Mouse (Mus musculus) hindbrain, postnatal 0 days (tissue): ENCODE measurements around the gene Cd34. TPM values are rescaled to one million over a fixed set of nuclear protein-coding genes. Genes with fewer than 3 reads are reported as not detected.

Experiments used
- ATAC-seq: fragments of 200-750 bp; cut with Nextera tagmentation; 2 replicates; pipeline ENCODE4 v1.8.0; 2017; ENCODE audit warnings: mild to moderate bottlenecking, moderate TSS enrichment, moderate library complexity
- DNase-seq: peaks from one replicate; pipeline ENCODE4 v3.0.0-alpha.2; 2015; ENCODE audit warnings: low spot score
- H3K27ac ChIP-seq: fragments of 300-500 bp; sonication (generic); 2 replicates; pipeline ENCODE4 v1.5.1; 2014; ENCODE audit warnings: mild to moderate bottlenecking
- H3K27me3 ChIP-seq: fragments of 300-500 bp; sonication (generic); 2 replicates; pipeline ENCODE4 v1.6.1; 2014; ENCODE audit warnings: low read length, mixed read lengths; ENCODE audit not compliant: insufficient read depth
- H3K36me3 ChIP-seq: fragments of 300-500 bp; sonication (generic); 2 replicates; pipeline ENCODE4 v1.6.1; 2014; ENCODE audit warnings: low read length, mixed read lengths; ENCODE audit not compliant: insufficient read depth
- H3K4me1 ChIP-seq: fragments of 300-500 bp; sonication (generic); 2 replicates; pipeline ENCODE4 v1.6.1; 2014; ENCODE audit warnings: antibody characterized with exemption, low read length, mixed read lengths; ENCODE audit not compliant: insufficient read depth
- H3K4me2 ChIP-seq: fragments of 300-500 bp; sonication (generic); 2 replicates; pipeline ENCODE4 v1.6.1; 2014; ENCODE audit warnings: low read depth, mild to moderate bottlenecking, low read length, moderate library complexity, mixed read lengths
- H3K4me3 ChIP-seq: fragments of 300-500 bp; sonication (generic); 2 replicates; pipeline ENCODE4 v1.5.1; 2014; ENCODE audit warnings: low read length
- H3K9ac ChIP-seq: fragments of 300-500 bp; sonication (generic); replicated peaks from 2 replicates; pipeline ENCODE4 v1.6.1; 2014; ENCODE audit warnings: mild to moderate bottlenecking, low read length, moderate library complexity, mixed read lengths
- H3K9me3 ChIP-seq: fragments of 300-500 bp; sonication (generic); 2 replicates; pipeline ENCODE4 v1.6.1; 2016; ENCODE audit warnings: low read length, mixed read lengths
- CTCF ChIP-seq: IDR thresholded peaks from 2 replicates; pipeline ENCODE4 v1.5.1; 2016; ENCODE audit warnings: antibody characterized with exemption, control low read depth, low read depth
- WGBS: fragments of 180-500 bp; shearing (Covaris S2); extraction: QIAGEN DNeasy Blood & Tissue Kit; methylation state at CpG from one replicate; pipeline ENCODE4 v1.1.7; 2014; 5-methylcytosine and 5-hydroxymethylcytosine counted together
- polyA plus RNA-seq: library from polyadenylated mRNA; unstranded; fragments of >200 nt; fragmentation: Nextera tagmentation; extraction: Ambion mirVana; gene quantifications from 2 replicates; pipeline ENCODE4 v1.2.1, GENCODE M21; 2015
- total RNA-seq: library from RNA; depleted of rRNA; stranded (reverse); fragments of >200 nt; gene quantifications from 2 replicates; pipeline ENCODE4 v1.2.3, GENCODE M21; 2014

Cd34 gene
- total and polyA plus RNA-seq, 2 experiments from 2014 or later = 21.6 to 23.5 TPM

GRCm38 (mm10) chr1:194962181-194962580 lies 23.6 kb downstream of the Cd34 start:
- no peak overlapping the region for H3K9ac ChIP-seq
- no peaks in the 10 kb centered on the region for H3K36me3 ChIP-seq
- peak; percentile 81 for DNase-seq
- no peak overlapping the region for H3K4me3 ChIP-seq
- 32% methylated on average over 5 of the region's 5 CpGs for WGBS
- H3K4me2 ChIP-seq = no peak overlapping the region
- H3K9me3 ChIP-seq = no peaks in the 10 kb centered on the region
- H3K4me1 ChIP-seq = no peaks in the 10 kb centered on the region
- TF ChIP-seq CTCF = peak; percentile 94
- peak; percentile 66 for ATAC-seq
- no peaks in the 10 kb centered on the region for H3K27me3 ChIP-seq
- no peak overlapping the region for H3K27ac ChIP-seq

DNA sequence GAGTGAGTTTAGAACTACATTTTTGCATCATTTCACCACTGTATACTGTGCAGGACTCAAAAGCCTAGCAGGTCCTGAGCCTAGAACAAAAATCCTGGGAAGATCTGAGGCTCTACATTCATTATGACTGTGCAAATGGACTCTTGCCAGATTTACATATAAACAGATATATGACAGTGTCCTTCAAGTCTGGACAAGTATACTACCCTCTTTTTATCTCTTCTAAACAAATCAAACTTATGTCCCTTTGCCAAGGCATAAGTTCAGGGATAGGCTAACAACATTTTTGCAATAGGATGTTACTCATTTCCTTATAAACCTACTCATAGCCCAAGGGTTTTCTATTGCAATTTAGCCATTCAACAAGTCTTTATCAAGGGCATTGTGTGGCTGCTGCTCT lies 24.1 kb downstream of the Cd34 start:
- Histone ChIP-seq H3K9ac (no peak overlapping the region), H3K4me2 (no peak overlapping the region), H3K27me3 (no peaks in the 10 kb centered on the region), H3K4me3 (no peak overlapping the region), H3K4me1 (no peaks in the 10 kb centered on the region), H3K27ac (no peak overlapping the region), H3K9me3 (no peaks in the 10 kb centered on the region), H3K36me3 (no peaks in the 10 kb centered on the region)
- TF ChIP-seq CTCF = no peak
- no peak for ATAC-seq
- DNase-seq = no peak

- Histone ChIP-seq H3K4me1 (peaks cover under 1% of the 10 kb centered on the region; the same call in 1 of the 2 replicates), H3K27ac (no peak overlapping the region), H3K36me3 (no peaks in the 10 kb centered on the region), H3K4me2 (no peak overlapping the region), H3K9ac (no peak overlapping the region), H3K9me3 (no peaks in the 10 kb centered on the region), H3K4me3 (no peak overlapping the region), H3K27me3 (no peaks in the 10 kb centered on the region)
- no peak for TF ChIP-seq CTCF
- ATAC-seq = no peak
- WGBS = 85% methylated on average over 4 of the region's 4 CpGs
- no peak for DNase-seq
Observed at GRCm38 (mm10) chr1:194971980-194972379, 33.4 kb downstream of the Cd34 start.

- DNase-seq = peak; percentile 93
- peak; percentile 89 for ATAC-seq
- WGBS = under 1% methylated on average over 40 of the region's 42 CpGs
Observed at GRCm38 (mm10) chr1:194976164-194976516, 37.5 kb downstream of the Cd34 start.

DNA sequence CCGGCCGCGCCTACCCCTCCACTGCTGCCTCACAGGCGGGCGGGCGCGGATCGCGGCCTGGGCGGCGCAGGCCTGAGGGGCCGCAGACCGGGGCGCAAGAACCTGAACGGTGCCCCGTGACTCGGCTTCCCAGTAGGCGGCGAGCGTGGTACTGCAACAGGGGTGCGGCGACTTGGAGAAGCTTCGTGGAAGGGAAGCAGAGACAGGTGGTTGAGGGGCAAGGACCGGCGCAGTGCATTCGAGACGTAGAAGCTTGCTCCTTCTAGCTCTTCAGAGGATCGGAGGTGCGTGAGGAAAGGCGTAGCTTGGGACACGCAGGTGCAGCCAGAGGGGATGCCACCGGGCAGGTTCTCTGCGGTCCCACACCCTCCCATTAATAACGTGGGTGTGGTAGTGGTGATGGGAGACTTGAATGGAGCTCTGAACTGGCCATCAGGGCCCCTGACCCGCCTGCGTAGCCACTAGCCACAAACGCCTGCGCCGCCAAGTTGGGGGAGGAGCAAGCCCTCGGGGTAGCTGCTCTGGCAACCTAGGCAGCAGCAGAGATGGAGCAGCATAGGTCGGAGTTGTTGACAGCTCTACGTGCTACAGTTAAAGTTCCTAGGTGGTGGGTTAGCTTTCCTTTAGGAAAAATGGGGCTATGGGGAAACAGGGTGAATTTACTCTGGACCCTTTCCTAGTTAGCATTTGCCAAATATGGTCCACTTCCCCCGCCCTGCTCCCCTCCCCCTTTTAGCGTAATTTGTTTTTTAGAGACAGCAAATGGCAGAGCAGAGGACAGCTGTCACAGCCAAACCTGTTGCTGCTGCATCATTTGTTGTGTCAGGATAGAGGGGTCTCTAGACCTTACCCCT lies 38.1 kb downstream of the Cd34 start:
- Histone ChIP-seq H3K4me3 (peak overlapping the region; percentile 73), H3K36me3 (no peaks in the 10 kb centered on the region), H3K9ac (peak overlapping the region; percentile 75), H3K27ac (peak overlapping the region; percentile 85), H3K27me3 (no peaks in the 10 kb centered on the region), H3K4me2 (peak overlapping the region; percentile 92), H3K9me3 (no peaks in the 10 kb centered on the region), H3K4me1 (peaks cover 17% of the 10 kb centered on the region)
- ATAC-seq = peak; percentile 86
- DNase-seq = peak; percentile 76
- under 1% methylated on average over 43 of the region's 44 CpGs for WGBS
- peak; percentile 41 for TF ChIP-seq CTCF

More at GRCm38 (mm10) chr1:194976164-194976516, 37.5 kb downstream of the Cd34 start:
- no peaks in the 10 kb centered on the region for H3K27me3 ChIP-seq
- TF ChIP-seq CTCF = peak; percentile 76
- H3K9ac ChIP-seq = peak overlapping the region; percentile 75
- no peaks in the 10 kb centered on the region for H3K36me3 ChIP-seq
- H3K4me3 ChIP-seq = peak overlapping the region; percentile 73
- peak overlapping the region; percentile 92 for H3K4me2 ChIP-seq
- no peaks in the 10 kb centered on the region for H3K9me3 ChIP-seq
- H3K27ac ChIP-seq = peak overlapping the region; percentile 85
- peaks cover 17% of the 10 kb centered on the region for H3K4me1 ChIP-seq

- TF ChIP-seq CTCF = no peak
- Histone ChIP-seq H3K9ac (peak overlapping the region; percentile 75), H3K27me3 (no peaks in the 10 kb centered on the region), H3K4me2 (peak overlapping the region; percentile 92), H3K4me1 (peaks cover 17% of the 10 kb centered on the region), H3K36me3 (no peaks in the 10 kb centered on the region), H3K4me3 (peak overlapping the region; percentile 73), H3K27ac (peak overlapping the region; percentile 85; the same call in 1 of the 2 replicates), H3K9me3 (no peaks in the 10 kb centered on the region)
- ATAC-seq (peak; percentile 13), DNase-seq (no peak)
- 17% methylated on average over 1 of the region's 1 CpGs for WGBS
Observed at GRCm38 (mm10) chr1:194977371-194977761, 38.7 kb downstream of the Cd34 start.
